ENCODE assay signal across 14 mouse cellular contexts in the genomic region with DNA sequence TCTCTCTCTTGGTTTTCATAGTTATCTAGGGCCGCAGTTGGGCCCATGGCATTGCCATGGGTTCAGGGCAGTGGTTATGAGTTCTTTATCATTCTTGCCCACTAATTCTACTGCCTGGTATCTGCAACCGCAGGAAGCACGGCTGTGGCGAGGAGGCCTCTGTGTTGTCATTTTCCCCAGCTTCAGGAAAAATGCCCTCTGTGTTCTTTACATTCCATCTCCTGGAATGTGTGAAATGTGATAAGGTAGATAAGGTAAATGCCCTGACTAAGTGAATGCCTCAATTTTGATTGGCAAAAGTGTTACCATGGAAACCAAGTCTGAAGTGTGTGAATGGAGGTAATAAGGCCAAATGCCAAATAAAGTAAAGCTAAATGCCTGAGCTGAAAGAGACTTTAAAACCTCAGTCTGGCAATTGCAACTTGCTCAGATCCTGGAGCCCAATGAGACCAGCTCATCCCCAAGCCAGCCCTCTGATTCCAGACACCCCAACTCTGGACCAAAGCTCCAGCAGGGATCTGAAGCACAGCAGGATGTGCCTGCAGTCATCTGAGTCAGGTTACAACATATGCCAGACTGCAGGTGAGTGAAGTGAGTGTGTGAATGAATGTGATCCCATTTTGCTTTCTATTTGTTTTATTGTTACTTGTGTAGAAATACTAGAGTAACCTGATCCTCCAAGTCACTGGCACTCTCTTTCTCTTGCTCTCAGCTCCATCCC. TPM values are rescaled to one million over a fixed set of nuclear protein-coding genes. Genes with fewer than 3 reads are reported as not detected.
A peak's percentile ranks its signal among the peaks of the same experiment; 100 is the strongest.
DNase-seq lines count a peak whose midpoint lies in the region; ATAC-seq lines count a peak whose summit lies in the region.
"Had no signal": no experiment of that assay in that cellular context is flagged by ENCODE, and none has a peak within 500 bp of the region (broad histone marks: within the 10 kb centered on the region; RNA-seq: fewer than 3 reads in every experiment).

No protein-coding gene starts in this region.

- no peaks in the 10 kb centered on the region for H3K9me3 ChIP-seq in lung, embryonic 16.5 days (ENCODE audit: control insufficient read depth, low read length)
- no peaks in the 10 kb centered on the region for H3K9me3 ChIP-seq in liver, embryonic 12.5 days (replicated peaks)
- no peaks in the 10 kb centered on the region for H3K9me3 ChIP-seq in stomach, embryonic 14.5 days (ENCODE audit: control insufficient read depth, low read depth, low read length)
- no peaks in the 10 kb centered on the region for H3K9me3 ChIP-seq in forebrain, embryonic 13.5 days (replicated peaks)
- no peaks in the 10 kb centered on the region for H3K9me3 ChIP-seq in heart, embryonic 10.5 days

- no peak for DNase-seq in lung, postnatal 10 days
- DNase-seq in gastrocnemius, postnatal 25 days: no peak
- no peak for DNase-seq in heart, embryonic 10.5 days (ENCODE audit: low spot score)
- DNase-seq: cerebellum, postnatal 25 days; heart, adult 11 months; heart, postnatal 4 days; kidney, adult 9 months; thymus, adult 18-20 months had no signal

- no peak overlapping the region for H3K4me3 ChIP-seq in lung, embryonic 16.5 days (ENCODE audit: low read length)
- no peak overlapping the region for H3K4me3 ChIP-seq in liver, embryonic 12.5 days
- H3K4me3 ChIP-seq in stomach, embryonic 14.5 days (ENCODE audit: low read depth, low read length): no peak overlapping the region
- no peak overlapping the region for H3K4me3 ChIP-seq in forebrain, embryonic 13.5 days
- no peak overlapping the region for H3K4me3 ChIP-seq in heart, embryonic 10.5 days
- H3K4me3 ChIP-seq: myocyte had no signal

- H3K4me1 ChIP-seq in lung, embryonic 16.5 days (replicated peaks; ENCODE audit: control insufficient read depth, insufficient read depth, low read length): no peaks in the 10 kb centered on the region
- peaks cover 29% of the 10 kb centered on the region for H3K4me1 ChIP-seq in liver, embryonic 12.5 days
- H3K4me1 ChIP-seq in stomach, embryonic 14.5 days (ENCODE audit: control insufficient read depth, insufficient read depth, low read length): no peaks in the 10 kb centered on the region
- no peaks in the 10 kb centered on the region for H3K4me1 ChIP-seq in forebrain, embryonic 13.5 days
- peaks cover 10% of the 10 kb centered on the region; the same call in 1 of the 2 replicates for H3K4me1 ChIP-seq in heart, embryonic 10.5 days

- H3K27me3 ChIP-seq in lung, embryonic 16.5 days (ENCODE audit: control insufficient read depth, insufficient read depth, low read depth, low read length): no peaks in the 10 kb centered on the region
- H3K27me3 ChIP-seq in liver, embryonic 12.5 days (replicated peaks): no peaks in the 10 kb centered on the region
- no peaks in the 10 kb centered on the region for H3K27me3 ChIP-seq in stomach, embryonic 14.5 days (ENCODE audit: control insufficient read depth, insufficient read depth, low read length)
- H3K27me3 ChIP-seq in forebrain, embryonic 13.5 days: no peaks in the 10 kb centered on the region
- H3K27me3 ChIP-seq in heart, embryonic 10.5 days (ENCODE audit: insufficient read depth, poor library complexity, severe bottlenecking): no peaks in the 10 kb centered on the region

- 0 out of 2 replicates have a peak overlapping the region, but pooled peaks have one; percentile 17 for H3K4me2 ChIP-seq in lung, embryonic 16.5 days (ENCODE audit: low read depth, low read length)
- H3K4me2 ChIP-seq in liver, embryonic 12.5 days: peak overlapping the region; percentile 36
- H3K4me2 ChIP-seq in stomach, embryonic 14.5 days (replicated peaks; ENCODE audit: low read depth, low read length): no peak overlapping the region
- H3K4me2 ChIP-seq in forebrain, embryonic 13.5 days: no peak overlapping the region

- no peak overlapping the region for H3K9ac ChIP-seq in lung, embryonic 16.5 days (ENCODE audit: low read length)
- H3K9ac ChIP-seq in liver, embryonic 12.5 days: peak overlapping the region; percentile 3; the same call in 1 of the 2 replicates
- H3K9ac ChIP-seq in stomach, embryonic 14.5 days (replicated peaks; ENCODE audit: low read depth, low read length): no peak overlapping the region
- no peak overlapping the region for H3K9ac ChIP-seq in forebrain, embryonic 13.5 days

- peak overlapping the region; percentile 83 for H3K27ac ChIP-seq in lung, embryonic 16.5 days (ENCODE audit: low read length)
- H3K27ac ChIP-seq in liver, embryonic 12.5 days: peak overlapping the region; percentile 82
- no peak overlapping the region for H3K27ac ChIP-seq in stomach, embryonic 14.5 days (ENCODE audit: low read length)
- H3K27ac ChIP-seq in forebrain, embryonic 13.5 days: no peak overlapping the region
- H3K27ac ChIP-seq in heart, embryonic 10.5 days: no peak overlapping the region

- peak; percentile 94 for ATAC-seq in lung, embryonic 16.5 days (ENCODE audit: low read depth)
- ATAC-seq in common myeloid progenitor, adult 5-6 weeks (replicated peaks; ENCODE audit: low read depth, poor library complexity, severe bottlenecking): peak; percentile 99
- ATAC-seq in liver, embryonic 12.5 days: peak; percentile 99
- ATAC-seq in stomach, embryonic 14.5 days (ENCODE audit: insufficient number of reproducible peaks, insufficient read depth, low FRiP score, low read depth): peak; percentile 76; the same call in 1 of the 2 replicates
- ATAC-seq in forebrain, embryonic 13.5 days: no peak

- 19% methylated on average over 4 of the region's 4 CpGs for WGBS in lung, embryonic 16.5 days
- whole genome bisulfite sequencing in liver, embryonic 12.5 days (ENCODE audit: insufficient replicate concordance): 7% methylated on average over 4 of the region's 4 CpGs
- WGBS in stomach, embryonic 14.5 days: 36% methylated on average over 4 of the region's 4 CpGs
- 63% methylated on average over 4 of the region's 4 CpGs for WGBS in forebrain, embryonic 13.5 days
- 17% methylated on average over 4 of the region's 4 CpGs for WGBS in heart, embryonic 10.5 days

- no peaks in the 10 kb centered on the region for H3K36me3 ChIP-seq in lung, embryonic 16.5 days (ENCODE audit: control insufficient read depth, insufficient read depth, low read length)
- H3K36me3 ChIP-seq in liver, embryonic 12.5 days: no peaks in the 10 kb centered on the region
- no peaks in the 10 kb centered on the region for H3K36me3 ChIP-seq in stomach, embryonic 14.5 days (ENCODE audit: control insufficient read depth, insufficient read depth, low read length)
- no peaks in the 10 kb centered on the region for H3K36me3 ChIP-seq in forebrain, embryonic 13.5 days (ENCODE audit: poor library complexity, severe bottlenecking)
- no peaks in the 10 kb centered on the region for H3K36me3 ChIP-seq in heart, embryonic 10.5 days

RNA-seq across cellular contexts. Expression of gene Ccr5, which starts 16.9 kb away (rescaled TPM):
- 0.91 and 1.8 TPM in 2 replicates for polyA plus RNA-seq in lung, embryonic 16.5 days (2015; fragmentation: Nextera tagmentation; extraction: Ambion mirVana)
- 0.37 and 0.53 TPM in 2 replicates for total RNA-seq in common myeloid progenitor, adult 5-6 weeks (2017)
- 1.6 TPM in 2 replicates for polyA plus RNA-seq in liver, embryonic 12.5 days (2016; fragmentation: Nextera tagmentation; extraction: Ambion mirVana)
- 0.76 and 1.1 TPM in 2 replicates for polyA plus RNA-seq in stomach, embryonic 14.5 days (2014; fragmentation: Nextera tagmentation; extraction: Ambion mirVana)
- polyA plus RNA-seq in forebrain, embryonic 13.5 days (2015; fragmentation: Nextera tagmentation; extraction: Ambion mirVana): 0.37 and 0.49 TPM in 2 replicates
- 1 to 10 TPM in 1 of 2 experiments, under 1 TPM in 1; 0.72 to 1.2 TPM for total RNA-seq in gastrocnemius, postnatal 25 days (2021)
- polyA plus RNA-seq in heart, embryonic 10.5 days (2016; fragmentation: Nextera tagmentation; extraction: Ambion mirVana): 0.04 TPM in 1 of 2 replicates, not detected in the other
- polyA plus RNA-seq: myocyte had no signal

RNA-seq across cellular contexts. Expression of gene Ccr2, which starts 36.5 kb away (rescaled TPM):
- polyA plus RNA-seq in lung, embryonic 16.5 days (2015; fragmentation: Nextera tagmentation; extraction: Ambion mirVana): 8.1 and 9.4 TPM in 2 replicates
- 47.1 and 48.6 TPM in 2 replicates for total RNA-seq in common myeloid progenitor, adult 5-6 weeks (2017)
- polyA plus RNA-seq in liver, embryonic 12.5 days (2016; fragmentation: Nextera tagmentation; extraction: Ambion mirVana): 1.9 TPM in 2 replicates
- polyA plus RNA-seq in stomach, embryonic 14.5 days (2014; fragmentation: Nextera tagmentation; extraction: Ambion mirVana): 3.5 and 4.1 TPM in 2 replicates
- 0.08 and 0.19 TPM in 2 replicates for polyA plus RNA-seq in forebrain, embryonic 13.5 days (2015; fragmentation: Nextera tagmentation; extraction: Ambion mirVana)
- total RNA-seq in gastrocnemius, postnatal 25 days (2021): under 1 TPM; 0.38 to 0.88 TPM
- polyA plus RNA-seq in heart, embryonic 10.5 days (2016; fragmentation: Nextera tagmentation; extraction: Ambion mirVana): 0.09 and 0.12 TPM in 2 replicates
- polyA plus RNA-seq: myocyte had no signal

Comparison
In these comparisons a context has a peak if more than half of its experiments do, and no peak if none do; other contexts are left out.
1. H3K27ac ChIP-seq: peak in lung, embryonic 16.5 days (single experiment) and liver, embryonic 12.5 days (single experiment); none in stomach, embryonic 14.5 days (single experiment), forebrain, embryonic 13.5 days (single experiment) and heart, embryonic 10.5 days (single experiment).
2. H3K4me2 ChIP-seq: peak in lung, embryonic 16.5 days (single experiment) and liver, embryonic 12.5 days (single experiment); none in stomach, embryonic 14.5 days (single experiment) and forebrain, embryonic 13.5 days (single experiment).